Mouse (Mus musculus): Measurements from ENCODE around the gene Mrnip.

Gene Mrnip

GRCm38 (mm10) chr11:50159347-50159746 lies 14.9 kb upstream of the Mrnip start:
- DNase-seq, result no peak

GRCm38 (mm10) chr11:50161578-50162304 lies 12.5 kb upstream of the Mrnip start:
- DNase-seq, result peak; percentile 62 to 66

- no peak for DNase-seq
These were observed 11.8 kb upstream of the Mrnip start for GRCm38 (mm10) chr11:50162338-50163050.

- no peak for DNase-seq
These were observed 5.9 kb upstream of the Mrnip start for GRCm38 (mm10) chr11:50168352-50168751.

- peak; percentile 97 to 98 for DNase-seq
These were observed 515 bp downstream of the Mrnip start for GRCm38 (mm10) chr11:50174730-50175187.

- no peak for DNase-seq
These were observed 2.1 kb downstream of the Mrnip start for GRCm38 (mm10) chr11:50176351-50176750.

- DNase-seq, result no peak
These were observed 2.9 kb downstream of the Mrnip start for GRCm38 (mm10) chr11:50177111-50177510.

- DNase-seq, result no peak
These were observed 4.6 kb downstream of the Mrnip start for GRCm38 (mm10) chr11:50178532-50179488.

- no peak for DNase-seq
These were observed 6.4 kb downstream of the Mrnip start for GRCm38 (mm10) chr11:50180478-50181231.

GRCm38 (mm10) chr11:50182702-50183101 lies 8.5 kb downstream of the Mrnip start:
- DNase-seq, result no peak

GRCm38 (mm10) chr11:50184788-50185187 lies 10.5 kb downstream of the Mrnip start:
- DNase-seq, result no peak

- DNase-seq, result no peak
These were observed 14.4 kb downstream of the Mrnip start for GRCm38 (mm10) chr11:50188682-50189081.

- DNase-seq, result no peak
These were observed 16.1 kb downstream of the Mrnip start for GRCm38 (mm10) chr11:50190362-50190761.

- DNase-seq, result no peak
These were observed 18.0 kb downstream of the Mrnip start for GRCm38 (mm10) chr11:50192278-50192677.

- no peak for DNase-seq
These were observed 19.8 kb downstream of the Mrnip start for GRCm38 (mm10) chr11:50194070-50194469.

- DNase-seq, result no peak
These were observed 20.5 kb downstream of the Mrnip start for GRCm38 (mm10) chr11:50194793-50195192.

- DNase-seq, result no peak
These were observed 23.3 kb downstream of the Mrnip start for GRCm38 (mm10) chr11:50197500-50197899.

- DNase-seq, result no peak
These were observed 24.1 kb downstream of the Mrnip start for GRCm38 (mm10) chr11:50198219-50198846.

GRCm38 (mm10) chr11:50198916-50199315 lies 24.7 kb downstream of the Mrnip start:
- no peak for DNase-seq

- no peak for DNase-seq
These were observed 26.4 kb downstream of the Mrnip start for GRCm38 (mm10) chr11:50200613-50201012.

GRCm38 (mm10) chr11:50201590-50201989 lies 27.3 kb downstream of the Mrnip start:
- DNase-seq, result no peak

Measured in cerebellum, postnatal 36 days (tissue).